Mouse (Mus musculus) embryonic facial prominence, embryonic 14.5 days (tissue): Measurements from ENCODE around the gene Ptgds. TPM values are rescaled to one million over a fixed set of nuclear protein-coding genes. Genes with fewer than 3 reads are reported as not detected.

ENCODE experiments used
- ATAC-seq: fragments of 200-750 bp; cut with Nextera tagmentation; 2 replicates; pipeline ENCODE4 v1.8.0; 2017; ENCODE audit warnings: low read depth, moderate number of reproducible peaks, moderate TSS enrichment
- DNase-seq: peaks from one replicate; pipeline ENCODE4 v3.0.0-alpha.2; 2015; ENCODE audit warnings: low spot score
- H3K27ac ChIP-seq: fragments of 300-500 bp; sonication (generic); replicated peaks from 2 replicates; pipeline ENCODE4 v1.5.1; 2014; ENCODE audit warnings: low read depth, mild to moderate bottlenecking, low read length, moderate library complexity
- H3K27me3 ChIP-seq: fragments of 300-500 bp; sonication (generic); replicated peaks from 2 replicates; pipeline ENCODE4 v1.6.1; 2014; ENCODE audit warnings: low read length; ENCODE audit not compliant: control insufficient read depth, insufficient read depth
- H3K36me3 ChIP-seq: fragments of 300-500 bp; sonication (generic); 2 replicates; pipeline ENCODE4 v1.6.1; 2014; ENCODE audit warnings: low read length, mixed read lengths; ENCODE audit not compliant: control insufficient read depth, insufficient read depth
- H3K4me1 ChIP-seq: fragments of 300-500 bp; sonication (generic); 2 replicates; pipeline ENCODE4 v1.6.1; 2014; ENCODE audit warnings: antibody characterized with exemption, low read length; ENCODE audit not compliant: control insufficient read depth, insufficient read depth
- H3K4me2 ChIP-seq: fragments of 300-500 bp; sonication (generic); 2 replicates; pipeline ENCODE4 v1.6.1; 2014; ENCODE audit warnings: low read depth, mild to moderate bottlenecking, low read length, moderate library complexity, mixed read lengths
- H3K4me3 ChIP-seq: fragments of 300-500 bp; sonication (generic); 2 replicates; pipeline ENCODE4 v1.5.1; 2014; ENCODE audit warnings: low read depth, mild to moderate bottlenecking, low read length
- H3K9ac ChIP-seq: fragments of 300-500 bp; sonication (generic); 2 replicates; pipeline ENCODE4 v1.6.1; 2014; ENCODE audit warnings: low read depth, mild to moderate bottlenecking, low read length, moderate library complexity, mixed read lengths
- H3K9me3 ChIP-seq: fragments of 300-500 bp; sonication (generic); 2 replicates; pipeline ENCODE4 v1.6.1; 2016; ENCODE audit warnings: low read length; ENCODE audit not compliant: control insufficient read depth
- whole genome bisulfite sequencing: fragments of 180-500 bp; shearing (Covaris S2); extraction: QIAGEN DNeasy Blood & Tissue Kit; methylation state at CpG from one replicate; pipeline ENCODE4 v1.1.7; 2014; 5-methylcytosine and 5-hydroxymethylcytosine counted together
- polyA plus RNA-seq: library from polyadenylated mRNA; unstranded; fragments of >200 nt; fragmentation: Nextera tagmentation; extraction: Ambion mirVana; gene quantifications from 2 replicates; pipeline ENCODE4 v1.2.1, GENCODE M21; 2014

Ptgds gene
- polyA plus RNA-seq, 1 experiment from 2014 or later = 191 TPM

- DNase-seq (no peak), ATAC-seq (no peak)
- Histone ChIP-seq H3K9ac (no peak overlapping the region), H3K4me3 (no peak overlapping the region), H3K9me3 (no peaks in the 10 kb centered on the region), H3K27ac (no peak overlapping the region), H3K36me3 (no peaks in the 10 kb centered on the region), H3K4me2 (no peak overlapping the region), H3K27me3 (no peaks in the 10 kb centered on the region), H3K4me1 (no peaks in the 10 kb centered on the region)
- 88% methylated on average over 6 of the region's 6 CpGs for WGBS
Measured at GRCm38 (mm10) chr2:25487965-25488670, 18.3 kb upstream of the Ptgds start.

- ATAC-seq (no peak), DNase-seq (no peak)
- H3K27me3 ChIP-seq = no peaks in the 10 kb centered on the region
- H3K9me3 ChIP-seq = no peaks in the 10 kb centered on the region
- H3K27ac ChIP-seq = no peak overlapping the region
- H3K4me3 ChIP-seq = no peak overlapping the region
- 65% methylated on average over 11 of the region's 11 CpGs for WGBS
- H3K9ac ChIP-seq = no peak overlapping the region
- H3K4me1 ChIP-seq = no peaks in the 10 kb centered on the region
- no peaks in the 10 kb centered on the region for H3K36me3 ChIP-seq
- H3K4me2 ChIP-seq = no peak overlapping the region
Measured at GRCm38 (mm10) chr2:25484901-25485647, 15.2 kb upstream of the Ptgds start.

- no peak overlapping the region for H3K4me2 ChIP-seq
- no peaks in the 10 kb centered on the region for H3K4me1 ChIP-seq
- H3K27ac ChIP-seq = no peak overlapping the region
- DNase-seq = peak; percentile 39
- H3K27me3 ChIP-seq = no peaks in the 10 kb centered on the region
- no peaks in the 10 kb centered on the region for H3K36me3 ChIP-seq
- H3K4me3 ChIP-seq = no peak overlapping the region
- no peak overlapping the region for H3K9ac ChIP-seq
- WGBS = 28% methylated on average over 7 of the region's 7 CpGs
- ATAC-seq = no peak
- H3K9me3 ChIP-seq = no peaks in the 10 kb centered on the region
Measured at GRCm38 (mm10) chr2:25482969-25483368, 13.1 kb upstream of the Ptgds start.

- Histone ChIP-seq H3K4me1 (no peaks in the 10 kb centered on the region), H3K27ac (no peak overlapping the region), H3K27me3 (no peaks in the 10 kb centered on the region), H3K4me3 (no peak overlapping the region), H3K9me3 (no peaks in the 10 kb centered on the region), H3K36me3 (no peaks in the 10 kb centered on the region), H3K9ac (no peak overlapping the region), H3K4me2 (no peak overlapping the region)
- WGBS = 82% methylated on average over 1 of the region's 1 CpGs
- DNase-seq = no peak
- no peak for ATAC-seq
Measured at GRCm38 (mm10) chr2:25480541-25480940, 10.7 kb upstream of the Ptgds start.

GRCm38 (mm10) chr2:25479551-25480311, 9.9 kb upstream of the Ptgds start:
- peak; percentile 52 for DNase-seq
- Histone ChIP-seq H3K9me3 (no peaks in the 10 kb centered on the region), H3K4me1 (no peaks in the 10 kb centered on the region), H3K9ac (no peak overlapping the region), H3K36me3 (no peaks in the 10 kb centered on the region), H3K4me2 (no peak overlapping the region), H3K27me3 (no peaks in the 10 kb centered on the region), H3K27ac (no peak overlapping the region), H3K4me3 (no peak overlapping the region)
- WGBS = 72% methylated on average over 10 of the region's 10 CpGs
- no peak for ATAC-seq

- H3K4me2 ChIP-seq = no peak overlapping the region
- H3K27me3 ChIP-seq = no peaks in the 10 kb centered on the region
- H3K36me3 ChIP-seq = no peaks in the 10 kb centered on the region
- H3K9me3 ChIP-seq = no peaks in the 10 kb centered on the region
- ATAC-seq (no peak), DNase-seq (no peak)
- no peaks in the 10 kb centered on the region for H3K4me1 ChIP-seq
- no peak overlapping the region for H3K9ac ChIP-seq
- WGBS = 88% methylated on average over 3 of the region's 3 CpGs
- H3K27ac ChIP-seq = no peak overlapping the region
- H3K4me3 ChIP-seq = no peak overlapping the region
Measured at GRCm38 (mm10) chr2:25477967-25478675, 8.3 kb upstream of the Ptgds start.

- H3K4me3 ChIP-seq = no peak overlapping the region
- no peak for ATAC-seq
- 86% methylated on average over 7 of the region's 8 CpGs for WGBS
- no peak overlapping the region for H3K9ac ChIP-seq
- DNase-seq = no peak
- H3K9me3 ChIP-seq = no peaks in the 10 kb centered on the region
- no peak overlapping the region for H3K27ac ChIP-seq
- no peaks in the 10 kb centered on the region for H3K4me1 ChIP-seq
- no peaks in the 10 kb centered on the region for H3K27me3 ChIP-seq
- no peak overlapping the region for H3K4me2 ChIP-seq
- H3K36me3 ChIP-seq = no peaks in the 10 kb centered on the region
Measured at GRCm38 (mm10) chr2:25477541-25477940, 7.7 kb upstream of the Ptgds start.

- H3K4me3 ChIP-seq = no peak overlapping the region
- no peak overlapping the region for H3K27ac ChIP-seq
- no peaks in the 10 kb centered on the region for H3K36me3 ChIP-seq
- H3K4me2 ChIP-seq = no peak overlapping the region
- H3K9me3 ChIP-seq = no peaks in the 10 kb centered on the region
- no peak overlapping the region for H3K9ac ChIP-seq
- 0 out of 2 replicates have a peak, but pooled peaks cover 3% of the 10 kb centered on the region for H3K4me1 ChIP-seq
- no peaks in the 10 kb centered on the region for H3K27me3 ChIP-seq
- no peak for DNase-seq
- WGBS = 76% methylated on average over 2 of the region's 2 CpGs
- no peak for ATAC-seq
Measured at GRCm38 (mm10) chr2:25472550-25472949, 2.7 kb upstream of the Ptgds start.
